Mouse (Mus musculus): ENCODE results near the gene Cpsf3. TPM values are rescaled to one million over a fixed set of nuclear protein-coding genes. Genes with fewer than 3 reads are reported as not detected.

Cpsf3 gene
- polyA plus RNA-seq, 1 experiment = 2.6 TPM

DNA sequence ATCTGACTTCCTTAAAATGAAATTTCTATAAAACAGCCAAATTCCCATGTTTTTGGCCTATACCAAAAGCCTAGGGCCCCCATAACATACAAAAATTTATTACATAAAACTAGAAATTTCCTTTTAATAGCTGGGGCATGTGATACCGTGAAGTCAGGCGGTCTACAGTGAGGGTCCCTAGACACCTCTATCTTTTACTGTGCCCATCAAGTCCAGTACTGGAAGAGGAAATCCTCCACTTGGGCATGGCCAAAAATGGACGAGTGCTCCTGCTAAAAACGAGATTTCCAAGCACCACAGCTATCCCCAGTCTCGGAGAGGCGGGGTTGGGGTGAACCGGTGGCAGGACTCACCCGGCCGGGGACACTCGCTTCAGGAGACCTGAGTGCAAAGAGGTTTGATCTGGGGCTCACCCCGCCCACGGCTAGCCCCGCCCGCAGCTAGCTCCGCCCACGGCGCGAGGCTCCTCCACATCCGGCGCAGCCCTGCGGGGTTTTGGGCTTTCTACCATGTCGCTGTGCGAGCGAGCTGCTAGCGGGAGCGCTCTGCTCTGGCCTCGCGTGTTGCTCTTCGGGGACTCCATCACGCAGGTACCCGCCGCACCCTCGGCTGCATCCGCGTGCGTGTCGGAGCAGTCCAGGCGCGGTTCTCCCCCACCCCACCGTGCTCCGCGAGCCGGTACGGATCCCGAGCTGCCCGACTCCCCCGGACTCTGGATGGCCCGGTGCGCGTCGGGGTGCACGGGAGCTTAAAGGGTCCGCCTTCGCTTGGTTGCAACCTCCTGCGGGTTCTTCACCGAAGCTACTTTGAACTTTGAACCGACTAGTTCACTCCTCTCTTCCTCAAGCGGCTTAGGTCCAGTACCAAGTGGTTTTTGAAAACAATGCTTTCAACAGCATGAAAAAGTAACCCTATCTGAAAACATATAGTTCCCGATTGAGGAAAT, 31.0 kb downstream of the Cpsf3 start, which contains the start of gene Iah1:
TSS of gene Iah1 (plus strand) at position 467 of the 946 bp plus-strand sequence.
- Histone ChIP-seq H3K9me3 (no peaks in the 10 kb centered on the region), H3K4me3 (replicated peaks) (peak within 1 kb of the TSS; percentile 96), H3K27me3 (replicated peaks) (no peaks in the 10 kb centered on the region), H3K36me3 (replicated peaks; ENCODE audit: low read length) (peaks cover 77% of the 10 kb centered on the region), H3K4me1 (peaks cover 26% of the 10 kb centered on the region)
- TF ChIP-seq GATA1 (IDR thresholded peaks at IDR 0.05; ENCODE audit: borderline replicate concordance, low read length) (no peak), FLI1 (IDR thresholded peaks at IDR 0.05; ENCODE audit: low read length) (no peak)

DNA sequence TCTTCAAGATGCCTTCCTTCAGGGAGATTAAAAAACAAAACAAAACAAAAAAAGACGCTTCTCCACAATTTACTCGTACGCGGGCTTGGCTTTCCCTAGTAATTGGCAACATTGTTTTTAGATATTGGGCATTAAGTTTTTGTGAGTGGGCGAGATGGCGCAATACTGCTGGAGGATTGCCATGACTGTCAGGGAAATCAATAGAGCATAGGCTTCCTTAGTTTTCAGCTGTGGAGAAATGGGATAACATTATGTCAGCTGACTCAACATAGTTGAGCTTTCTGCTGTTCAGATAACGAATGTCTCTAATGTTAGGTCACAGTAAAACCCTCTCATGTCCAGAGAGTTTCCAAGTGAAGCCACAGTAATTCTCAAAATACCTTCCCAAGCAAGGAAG, 31.7 kb downstream of the Cpsf3 start:
- Histone ChIP-seq H3K27me3 (replicated peaks) (no peaks in the 10 kb centered on the region), H3K9me3 (no peaks in the 10 kb centered on the region), H3K4me3 (replicated peaks) (peak overlapping the region; percentile 96), H3K4me1 (peaks cover 26% of the 10 kb centered on the region), H3K36me3 (replicated peaks; ENCODE audit: low read length) (peaks cover 77% of the 10 kb centered on the region)
- no peak for TF ChIP-seq FLI1 (IDR thresholded peaks at IDR 0.05; ENCODE audit: low read length)
- TF ChIP-seq GATA1 (IDR thresholded peaks at IDR 0.05; ENCODE audit: borderline replicate concordance, low read length) = no peak

DNA sequence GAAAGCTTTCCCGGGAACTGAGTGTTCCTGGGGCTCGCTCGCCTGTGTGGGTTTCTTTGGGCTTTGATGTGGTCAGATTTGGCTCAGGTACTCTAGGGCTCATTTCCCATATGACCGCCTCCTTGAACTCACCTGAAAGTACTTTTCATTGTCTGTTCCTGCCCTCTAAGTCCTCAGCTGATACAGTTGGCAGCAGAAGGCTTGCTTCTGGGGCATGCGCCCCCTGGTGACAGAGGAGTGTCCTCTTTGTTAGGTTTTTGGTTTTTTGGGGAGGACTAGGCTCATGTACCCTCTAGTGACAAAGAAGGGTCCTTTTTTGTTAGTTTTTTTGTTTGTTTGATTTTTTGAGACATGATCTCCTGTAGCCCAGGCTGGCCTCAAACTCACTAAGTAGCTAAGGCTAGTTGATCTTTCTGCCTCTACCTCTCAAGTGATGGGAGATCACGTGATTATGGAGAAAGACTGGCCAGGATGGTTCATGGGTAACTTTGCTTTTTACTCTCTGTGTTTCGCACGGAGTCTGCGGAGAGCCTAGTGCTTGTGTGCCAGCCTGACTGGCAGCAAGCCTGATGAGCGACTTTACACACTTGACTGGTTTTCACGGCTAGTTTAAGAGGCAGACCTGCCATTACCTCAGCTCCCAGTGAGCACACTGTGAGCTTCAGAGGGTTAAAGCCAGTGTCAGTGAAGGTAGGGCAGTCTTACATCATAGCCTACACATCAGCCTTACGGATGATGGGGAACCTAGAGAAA, 33.1 kb downstream of the Cpsf3 start:
- Histone ChIP-seq H3K27me3 (replicated peaks) (no peaks in the 10 kb centered on the region), H3K36me3 (replicated peaks; ENCODE audit: low read length) (peaks cover 78% of the 10 kb centered on the region), H3K4me1 (peaks cover 26% of the 10 kb centered on the region), H3K9me3 (no peaks in the 10 kb centered on the region), H3K4me3 (replicated peaks) (no peak overlapping the region)
- TF ChIP-seq FLI1 (IDR thresholded peaks at IDR 0.05; ENCODE audit: low read length) (no peak), GATA1 (IDR thresholded peaks at IDR 0.05; ENCODE audit: borderline replicate concordance, low read length) (no peak)

- no peaks in the 10 kb centered on the region for H3K9me3 ChIP-seq
- H3K4me3 ChIP-seq (replicated peaks) = no peak overlapping the region
- no peaks in the 10 kb centered on the region for H3K27me3 ChIP-seq (replicated peaks)
- peaks cover 77% of the 10 kb centered on the region for H3K36me3 ChIP-seq (replicated peaks; ENCODE audit: low read length)
- H3K4me1 ChIP-seq = peaks cover 28% of the 10 kb centered on the region
- TF ChIP-seq FLI1 (IDR thresholded peaks at IDR 0.05; ENCODE audit: low read length) = no peak
- no peak for TF ChIP-seq GATA1 (IDR thresholded peaks at IDR 0.05; ENCODE audit: borderline replicate concordance, low read length)
These were observed 35.1 kb downstream of the Cpsf3 start for GRCm38 (mm10) chr12:21320317-21320716.

- peaks cover 86% of the 10 kb centered on the region for H3K36me3 ChIP-seq (replicated peaks; ENCODE audit: low read length)
- no peaks in the 10 kb centered on the region for H3K27me3 ChIP-seq (replicated peaks)
- no peak overlapping the region for H3K4me3 ChIP-seq (replicated peaks)
- H3K9me3 ChIP-seq = no peaks in the 10 kb centered on the region
- peaks cover 24% of the 10 kb centered on the region for H3K4me1 ChIP-seq
- TF ChIP-seq GATA1 (IDR thresholded peaks at IDR 0.05; ENCODE audit: borderline replicate concordance, low read length) = no peak
- TF ChIP-seq FLI1 (IDR thresholded peaks at IDR 0.05; ENCODE audit: low read length) = no peak
These were observed 36.0 kb downstream of the Cpsf3 start for GRCm38 (mm10) chr12:21321170-21321569.

GRCm38 (mm10) chr12:21322296-21322695, 37.1 kb downstream of the Cpsf3 start:
- TF ChIP-seq FLI1 (IDR thresholded peaks at IDR 0.05; ENCODE audit: low read length) = no peak
- TF ChIP-seq GATA1 (IDR thresholded peaks at IDR 0.05; ENCODE audit: borderline replicate concordance, low read length) = no peak
- Histone ChIP-seq H3K9me3 (no peaks in the 10 kb centered on the region), H3K4me3 (replicated peaks) (no peak overlapping the region), H3K27me3 (replicated peaks) (no peaks in the 10 kb centered on the region), H3K36me3 (replicated peaks; ENCODE audit: low read length) (peaks cover 97% of the 10 kb centered on the region), H3K4me1 (peaks cover 19% of the 10 kb centered on the region)

- Histone ChIP-seq H3K4me3 (replicated peaks) (no peak overlapping the region), H3K4me1 (peaks cover 14% of the 10 kb centered on the region), H3K9me3 (no peaks in the 10 kb centered on the region), H3K36me3 (replicated peaks; ENCODE audit: low read length) (peaks cover 100% of the 10 kb centered on the region), H3K27me3 (replicated peaks) (no peaks in the 10 kb centered on the region)
- TF ChIP-seq GATA1 (IDR thresholded peaks at IDR 0.05; ENCODE audit: borderline replicate concordance, low read length) (no peak), FLI1 (IDR thresholded peaks at IDR 0.05; ENCODE audit: low read length) (no peak)
These were observed 37.7 kb downstream of the Cpsf3 start for GRCm38 (mm10) chr12:21322856-21323255.

GRCm38 (mm10) chr12:21324101-21324500, 38.9 kb downstream of the Cpsf3 start:
- H3K27me3 ChIP-seq (replicated peaks) = no peaks in the 10 kb centered on the region
- H3K36me3 ChIP-seq (replicated peaks; ENCODE audit: low read length) = peaks cover 98% of the 10 kb centered on the region
- no peaks in the 10 kb centered on the region for H3K9me3 ChIP-seq
- peaks cover 5% of the 10 kb centered on the region for H3K4me1 ChIP-seq
- no peak overlapping the region for H3K4me3 ChIP-seq (replicated peaks)
- TF ChIP-seq FLI1 (IDR thresholded peaks at IDR 0.05; ENCODE audit: low read length) (no peak), GATA1 (IDR thresholded peaks at IDR 0.05; ENCODE audit: borderline replicate concordance, low read length) (no peak)

DNA sequence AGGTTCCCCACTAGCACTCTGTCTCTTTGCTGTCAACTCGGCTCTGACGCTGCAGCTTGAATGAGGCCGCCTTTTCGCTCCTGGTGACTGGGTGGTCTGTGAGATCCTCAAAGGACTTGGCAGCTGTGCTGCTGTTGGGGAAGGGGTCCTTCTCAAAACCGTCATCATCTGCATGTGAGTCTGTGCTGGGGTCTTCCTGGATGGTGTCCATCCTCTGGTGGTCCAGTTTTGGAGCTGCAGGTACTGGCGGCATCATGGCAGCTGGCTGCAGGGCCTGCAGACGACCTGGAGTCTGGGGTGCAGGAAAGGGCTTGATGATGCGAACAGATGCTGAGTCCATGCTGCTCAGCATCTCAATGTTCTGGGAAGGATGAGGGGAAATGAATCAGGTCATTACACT, 40.1 kb downstream of the Cpsf3 start:
- no peaks in the 10 kb centered on the region for H3K27me3 ChIP-seq (replicated peaks)
- H3K4me1 ChIP-seq = peaks cover 5% of the 10 kb centered on the region
- TF ChIP-seq FLI1 (IDR thresholded peaks at IDR 0.05; ENCODE audit: low read length) (no peak), GATA1 (IDR thresholded peaks at IDR 0.05; ENCODE audit: borderline replicate concordance, low read length) (no peak)
- peaks cover 98% of the 10 kb centered on the region for H3K36me3 ChIP-seq (replicated peaks; ENCODE audit: low read length)
- H3K4me3 ChIP-seq (replicated peaks) = no peak overlapping the region
- H3K9me3 ChIP-seq = no peaks in the 10 kb centered on the region

DNA sequence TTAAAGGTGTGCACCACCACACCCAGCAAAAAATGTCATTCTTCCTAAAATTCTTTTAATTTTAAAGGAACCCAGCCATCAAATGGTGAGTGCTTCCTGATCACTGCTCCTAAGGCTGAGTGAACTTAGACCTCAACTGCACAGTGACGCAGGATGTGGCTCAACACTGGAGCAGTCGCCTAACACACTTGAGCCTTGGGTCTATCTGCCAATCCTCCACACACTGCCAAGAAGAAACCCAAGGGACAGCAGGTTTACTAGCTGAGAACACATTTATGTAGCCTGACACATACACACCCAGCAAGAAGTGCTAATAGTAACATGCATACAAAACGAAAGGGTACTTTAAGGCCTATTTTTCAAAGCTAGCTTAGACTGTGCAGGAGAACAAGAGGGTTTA, 41.1 kb downstream of the Cpsf3 start:
- TF ChIP-seq GATA1 (IDR thresholded peaks at IDR 0.05; ENCODE audit: borderline replicate concordance, low read length) = no peak
- TF ChIP-seq FLI1 (IDR thresholded peaks at IDR 0.05; ENCODE audit: low read length) = no peak
- peaks cover 97% of the 10 kb centered on the region for H3K36me3 ChIP-seq (replicated peaks; ENCODE audit: low read length)

More for the DNA sequence above, 41.1 kb downstream of the Cpsf3 start:
- no peaks in the 10 kb centered on the region for H3K27me3 ChIP-seq (replicated peaks)
- no peaks in the 10 kb centered on the region for H3K9me3 ChIP-seq
- H3K4me1 ChIP-seq = peaks cover 11% of the 10 kb centered on the region
- no peak overlapping the region for H3K4me3 ChIP-seq (replicated peaks)

Measured in megakaryocyte, embryonic 14.5 days (primary cell).